Mouse (Mus musculus) testis, adult 2 months (tissue): ENCODE measurements around the gene Anpep.

ENCODE experiments used
- CTCF ChIP-seq: fragments of 200-500 bp; IDR thresholded peaks from 2 replicates; pipeline ENCODE4 v1.5.1; 2012; ENCODE audit warnings: low read depth, mild to moderate bottlenecking, inconsistent platforms, low read length, moderate library complexity; ENCODE audit not compliant: control insufficient read depth, insufficient read depth, insufficient replicate concordance
- POLR2A ChIP-seq: fragments of 200-500 bp; IDR thresholded peaks from 2 replicates; pipeline ENCODE4 v1.6.1; 2012; ENCODE audit warnings: low read depth, mild to moderate bottlenecking, inconsistent platforms, low read length, moderate library complexity; ENCODE audit not compliant: control insufficient read depth

GRCm38 (mm10) chr7:79837247-79837646 lies 23.6 kb downstream of the Anpep start:
- TF ChIP-seq CTCF, result no peak
- no peak for TF ChIP-seq POLR2A
